Mouse (Mus musculus) megakaryocyte-erythroid progenitor cell, adult 5 weeks (primary cell): Measurements from ENCODE around the gene Stab2. TPM values are rescaled to one million over a fixed set of nuclear protein-coding genes. Genes with fewer than 3 reads are reported as not detected.

Source experiments
- polyA plus RNA-seq: library from polyadenylated mRNA; stranded (reverse); fragments of >175 nt; gene quantifications from 2 replicates; pipeline ENCODE4 v1.2.3, GENCODE M21; 2012

Stab2 gene
- 0.01 and 0.10 TPM in 2 replicates for polyA plus RNA-seq

DNA sequence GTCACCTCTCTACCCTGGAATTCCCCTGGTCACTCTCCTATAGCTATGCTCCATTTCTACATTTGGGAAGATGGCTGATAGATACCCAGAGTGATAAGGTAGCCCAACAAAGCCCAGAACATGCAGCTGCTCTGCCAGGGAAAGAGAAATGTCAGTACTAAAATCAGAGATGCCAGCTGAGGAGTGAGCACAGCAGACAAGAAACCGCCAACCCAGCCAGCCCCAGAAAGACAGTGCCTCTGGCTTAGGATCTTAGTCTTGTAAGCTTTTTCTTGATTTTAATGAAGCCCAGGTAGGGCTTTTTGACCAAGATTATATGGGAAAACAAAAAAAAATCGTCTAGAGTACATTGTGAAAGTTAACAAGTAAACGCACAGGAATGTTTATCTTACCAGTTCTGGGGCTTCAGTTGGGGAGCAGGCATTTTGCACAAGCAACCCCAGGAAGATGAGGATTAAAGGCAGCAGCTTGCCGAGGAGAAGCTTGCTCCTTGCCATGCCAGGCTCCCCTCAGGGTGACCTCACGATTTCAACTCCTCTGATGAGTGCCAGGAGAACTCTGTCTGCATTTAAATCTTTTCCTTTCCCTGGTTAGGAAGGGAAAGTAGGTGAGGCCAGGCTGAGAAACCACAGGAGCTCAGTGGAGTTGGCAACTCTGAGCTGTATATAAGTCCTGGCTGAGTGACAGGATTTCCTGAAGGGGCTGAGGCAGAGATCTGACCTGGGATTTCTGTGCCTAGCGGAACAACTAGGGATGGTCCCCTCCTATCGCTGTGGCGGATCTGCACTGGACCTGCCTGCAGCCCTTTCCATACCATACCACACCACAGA lies at the start of gene Stab2:
Gene Stab2 (minus strand): TSS at position 641 of the 830 bp plus-strand sequence.

Other genes starting within 250 kb of the Stab2 start
- not detected in 2 replicates for gene Gm49358, start 244.1 kb downstream of the Stab2 start, polyA plus RNA-seq
- gene Nt5dc3, start 229.0 kb downstream of the Stab2 start, polyA plus RNA-seq = 8.0 and 15.8 TPM in 2 replicates
- gene 1700113H08Rik, start 50.0 kb upstream of the Stab2 start, polyA plus RNA-seq = not detected in 2 replicates